Mouse (Mus musculus) olfactory bulb, adult 2 months (tissue): Measurements from ENCODE around the gene Olfr1076. TPM values are rescaled to one million over a fixed set of nuclear protein-coding genes. Genes with fewer than 3 reads are reported as not detected.
"Not testable (repeated sequence)": the region's sequence is repeated elsewhere in the genome, so short reads cannot be mapped to it uniquely, and the experiment has no call there.

Experiments used
- H3K27ac ChIP-seq: fragments of 200-500 bp; 2 replicates; pipeline ENCODE4 v1.5.1; 2012; ENCODE audit warnings: low read depth, low read length; ENCODE audit not compliant: insufficient read depth
- H3K4me1 ChIP-seq: fragments of 200-500 bp; 2 replicates; pipeline ENCODE4 v1.6.1; 2012; ENCODE audit warnings: low read length; ENCODE audit not compliant: control insufficient read depth, insufficient read depth
- H3K4me3 ChIP-seq: fragments of 200-500 bp; 2 replicates; pipeline ENCODE4 v1.5.1; 2012; ENCODE audit warnings: mild to moderate bottlenecking, low read depth, low read length, moderate library complexity; ENCODE audit not compliant: insufficient read depth
- CTCF ChIP-seq: fragments of 200-500 bp; IDR thresholded peaks from 2 replicates; pipeline ENCODE4 v1.5.1; 2012; ENCODE audit warnings: low read depth, mild to moderate bottlenecking, low read length, moderate library complexity; ENCODE audit not compliant: insufficient read depth
- POLR2A ChIP-seq: fragments of 200-500 bp; IDR thresholded peaks from 2 replicates; pipeline ENCODE4 v1.6.1; 2012; ENCODE audit warnings: mild to moderate bottlenecking, low read depth, low read length, moderate library complexity; ENCODE audit not compliant: insufficient read depth
- WGBS: fragments of 180-500 bp; shearing (Covaris S2); methylation state at CpG from one replicate; pipeline ENCODE4 v1.1.7; 2018; 5-methylcytosine and 5-hydroxymethylcytosine counted together
- polyA plus RNA-seq: library from polyadenylated mRNA; stranded (reverse); fragments of >200 nt; gene quantifications from 2 replicates; pipeline ENCODE4 v1.2.4, GENCODE M21; 2012; ENCODE audit warnings: low replicate concordance; ENCODE audit not compliant: missing spikeins, insufficient read depth, insufficient read length

Gene Olfr1076
- polyA plus RNA-seq, result not detected in 2 replicates

- 88% methylated on average over 1 of the region's 1 CpGs for WGBS
- H3K4me1 ChIP-seq, result no peaks in the 10 kb centered on the region
- H3K4me3 ChIP-seq, result no peak within 1 kb of the TSS
- TF ChIP-seq POLR2A, result no peak
- no peak for TF ChIP-seq CTCF
- no peak within 1 kb of the TSS for H3K27ac ChIP-seq
Measured at GRCm38 (mm10) chr2:86508161-86508560, at the start of gene Olfr1076. Gene Olfr1076 (plus strand): TSS chr2:86508461.

GRCm38 (mm10) chr2:86460434-86460833 is 47.8 kb upstream of the Olfr1076 start:
- no peak overlapping the region for H3K27ac ChIP-seq

GRCm38 (mm10) chr2:86464442-86465109 is 43.7 kb upstream of the Olfr1076 start:
- no peaks in the 10 kb centered on the region for H3K4me1 ChIP-seq
- TF ChIP-seq POLR2A (no peak), CTCF (peak; percentile 38; the same call in 1 of the 2 replicates)
- WGBS, result 29% methylated on average over 10 of the region's 10 CpGs
- H3K4me3 ChIP-seq, result no peak overlapping the region
- no peak overlapping the region for H3K27ac ChIP-seq

More at GRCm38 (mm10) chr2:86460434-86460833, 47.8 kb upstream of the Olfr1076 start:
- Histone ChIP-seq H3K4me1 (no peaks in the 10 kb centered on the region), H3K4me3 (no peak overlapping the region)
- 67% methylated on average over 1 of the region's 1 CpGs for WGBS
- TF ChIP-seq CTCF, result no peak
- TF ChIP-seq POLR2A, result no peak

GRCm38 (mm10) chr2:86487286-86487685 is 21.0 kb upstream of the Olfr1076 start, which contains the start of gene Olfr228:
Gene Olfr228 (minus strand): TSS chr2:86487386.
- no peak for TF ChIP-seq POLR2A

GRCm38 (mm10) chr2:86530991-86531390 is 22.7 kb downstream of the Olfr1076 start:
- Histone ChIP-seq H3K27ac (no peak overlapping the region), H3K4me1 (no peaks in the 10 kb centered on the region), H3K4me3 (no peak overlapping the region)
- TF ChIP-seq POLR2A (no peak), CTCF (no peak)
- 59% methylated on average over 1 of the region's 1 CpGs for WGBS

More at GRCm38 (mm10) chr2:86487286-86487685, 21.0 kb upstream of the Olfr1076 start, which contains the start of gene Olfr228:
- Histone ChIP-seq H3K4me3 (no peak within 1 kb of the TSS), H3K27ac (no peak within 1 kb of the TSS), H3K4me1 (no peaks in the 10 kb centered on the region)
- WGBS, result 38% methylated on average over 1 of the region's 1 CpGs

GRCm38 (mm10) chr2:86542380-86542779 is 34.1 kb downstream of the Olfr1076 start, which contains the start of gene Olfr1079:
Gene Olfr1079 (minus strand): TSS chr2:86542480.
- Histone ChIP-seq H3K4me1 (no peaks in the 10 kb centered on the region), H3K27ac (no peak within 1 kb of the TSS), H3K4me3 (no peak within 1 kb of the TSS)
- WGBS, result 33% methylated on average over 1 of the region's 1 CpGs
- no peak for TF ChIP-seq POLR2A
- no peak for TF ChIP-seq CTCF

- not testable (repeated sequence) for H3K4me3 ChIP-seq, H3K27ac ChIP-seq, H3K4me1 ChIP-seq
Measured at GRCm38 (mm10) chr2:86558135-86558534, 49.9 kb downstream of the Olfr1076 start, which contains the start of gene Olfr1080. Gene Olfr1080 (minus strand): TSS chr2:86558235.

Other genes with a start within 250 kb of the Olfr1076 start
- not detected in 2 replicates for gene Olfr1051, start 229.4 kb upstream of the Olfr1076 start, polyA plus RNA-seq
- not detected in 2 replicates for gene Olfr1052, start 216.0 kb upstream of the Olfr1076 start, polyA plus RNA-seq
- gene Olfr1053, start 193.2 kb upstream of the Olfr1076 start, polyA plus RNA-seq, result not detected in 2 replicates
- gene Olfr1054, start 173.0 kb upstream of the Olfr1076 start, polyA plus RNA-seq, result not detected in 2 replicates
- not detected in 2 replicates for gene Olfr1055, start 158.2 kb upstream of the Olfr1076 start, polyA plus RNA-seq
- gene Olfr1056, start 146.0 kb upstream of the Olfr1076 start, polyA plus RNA-seq, result not detected in 2 replicates
- not detected in 2 replicates for gene Olfr1057, start 130.1 kb upstream of the Olfr1076 start, polyA plus RNA-seq
- gene Olfr1058, start 119.9 kb upstream of the Olfr1076 start, polyA plus RNA-seq, result not detected in 2 replicates
- not detected in 2 replicates for gene Olfr1061, start 94.4 kb upstream of the Olfr1076 start, polyA plus RNA-seq
- gene Olfr1062, start 81.7 kb upstream of the Olfr1076 start, polyA plus RNA-seq, result not detected in 2 replicates
- gene Olfr1065, start 57.9 kb upstream of the Olfr1076 start, polyA plus RNA-seq, result not detected in 2 replicates
- not detected in 2 replicates for gene Olfr1066, start 52.2 kb upstream of the Olfr1076 start, polyA plus RNA-seq
- gene Olfr228, start 21.1 kb upstream of the Olfr1076 start, polyA plus RNA-seq, result not detected in 2 replicates
- gene Olfr1079, start 34.0 kb downstream of the Olfr1076 start, polyA plus RNA-seq, result not detected in 2 replicates
- gene Olfr1080, start 49.8 kb downstream of the Olfr1076 start, polyA plus RNA-seq, result not detected in 2 replicates
- not detected in 2 replicates for gene Olfr1082, start 90.5 kb downstream of the Olfr1076 start, polyA plus RNA-seq
- gene Olfr1084, start 131.3 kb downstream of the Olfr1076 start, polyA plus RNA-seq, result not detected in 2 replicates
- not detected in 2 replicates for gene Olfr1085, start 153.6 kb downstream of the Olfr1076 start, polyA plus RNA-seq
- gene Olfr1086, start 171.6 kb downstream of the Olfr1076 start, polyA plus RNA-seq, result not detected in 2 replicates
- not detected in 2 replicates for gene Olfr1087, start 189.9 kb downstream of the Olfr1076 start, polyA plus RNA-seq
- gene Olfr1089, start 225.2 kb downstream of the Olfr1076 start, polyA plus RNA-seq, result not detected in 2 replicates